ENCODE assay signal across 31 mouse cellular contexts in the genomic region with DNA sequence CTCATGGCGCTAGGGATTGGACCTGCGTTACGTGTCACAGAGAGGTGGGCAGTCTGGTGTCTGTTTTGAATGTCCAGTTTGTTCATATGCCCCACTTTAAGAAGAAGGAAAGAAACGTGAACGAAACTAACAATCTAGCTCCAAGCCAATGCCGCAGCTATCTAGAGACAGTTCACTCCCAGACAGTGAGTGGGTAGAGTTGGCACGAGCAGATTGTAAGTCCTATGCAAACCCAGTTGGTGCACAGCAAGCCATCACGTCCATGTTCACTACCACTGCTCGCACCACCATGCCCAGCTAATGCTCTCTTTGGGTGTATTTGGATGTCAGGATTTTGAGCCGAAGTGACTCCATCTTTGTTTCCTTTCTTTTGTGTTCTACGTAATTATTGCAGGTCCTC. TPM values are rescaled to one million over a fixed set of nuclear protein-coding genes. Genes with fewer than 3 reads are reported as not detected.
DNase-seq lines count a peak whose midpoint lies in the region; ATAC-seq and TF ChIP-seq lines count a peak whose summit lies in the region.
"Had no signal": no experiment of that assay in that cellular context is flagged by ENCODE, and none has a peak within 500 bp of the region (broad histone marks: within the 10 kb centered on the region; RNA-seq: fewer than 3 reads in every experiment).

No protein-coding gene starts in this region.

- DNase-seq in layer of hippocampus, adult 2 months (ENCODE audit: low spot score in 2 of 2) = no peak
- no peak for DNase-seq in layer of hippocampus, adult 9-11 months
- DNase-seq in neural tube, embryonic 10.5 days (ENCODE audit: extremely low spot score, low spot score) = no peak
- DNase-seq in hindbrain, postnatal 0 days (ENCODE audit: low spot score) = no peak
- DNase-seq: cerebellum, adult 11 months; cerebellum, adult 2 months; cerebellum, postnatal 36 days; embryo, embryonic 11 days; gastrocnemius, postnatal 10 days; heart, adult 11 months had no signal

- no peak for TF ChIP-seq CTCF in layer of hippocampus, adult 2 months (conservative IDR thresholded peaks at IDR 0.05)
- TF ChIP-seq CTCF in hindbrain, postnatal 0 days (IDR thresholded peaks at IDR 0.05; ENCODE audit: low read depth) = no peak

- peak overlapping the region; percentile 41; the same call in 1 of the 2 replicates for H3K27ac ChIP-seq in layer of hippocampus, adult 2 months
- 0 out of 2 replicates have a peak overlapping the region, but pooled peaks have one; percentile 28 for H3K27ac ChIP-seq in neural tube, embryonic 13.5 days (replicated peaks)
- peak overlapping the region; percentile 33; the same call in 1 of the 2 replicates for H3K27ac ChIP-seq in brown adipose tissue, adult 24 weeks (replicated peaks; ENCODE audit: low read depth, low read length)
- H3K27ac ChIP-seq in hindbrain, postnatal 0 days = no peak overlapping the region
- H3K27ac ChIP-seq: embryonic facial prominence, embryonic 10.5 days; embryonic facial prominence, embryonic 13.5 days; forebrain, embryonic 13.5 days; hindbrain, embryonic 12.5 days; intestine, embryonic 15.5 days had no signal

- no peak overlapping the region for H3K9ac ChIP-seq in neural tube, embryonic 13.5 days
- H3K9ac ChIP-seq in hindbrain, postnatal 0 days (replicated peaks; ENCODE audit: low read length) = no peak overlapping the region
- H3K9ac ChIP-seq: embryonic facial prominence, embryonic 13.5 days; forebrain, embryonic 13.5 days; hindbrain, embryonic 12.5 days; hindbrain, embryonic 15.5 days had no signal

- 96% methylated on average over 11 of the region's 11 CpGs for WGBS in neural tube, embryonic 13.5 days
- WGBS in hindbrain, postnatal 0 days = 93% methylated on average over 11 of the region's 11 CpGs

- H3K9me3 ChIP-seq in neural tube, embryonic 13.5 days = no peaks in the 10 kb centered on the region
- H3K9me3 ChIP-seq in hindbrain, postnatal 0 days (ENCODE audit: low read length) = no peaks in the 10 kb centered on the region
- H3K9me3 ChIP-seq: embryonic facial prominence, embryonic 10.5 days; embryonic facial prominence, embryonic 13.5 days; forebrain, embryonic 13.5 days; hindbrain, embryonic 12.5 days; hindbrain, embryonic 15.5 days; intestine, embryonic 15.5 days had no signal

- peaks cover 21% of the 10 kb centered on the region for H3K4me1 ChIP-seq in neural tube, embryonic 13.5 days (replicated peaks)
- H3K4me1 ChIP-seq in brown adipose tissue, adult 24 weeks (ENCODE audit: control insufficient read depth, insufficient read depth, insufficient read length, low read length) = peaks cover 50% of the 10 kb centered on the region
- H3K4me1 ChIP-seq in hindbrain, postnatal 0 days (ENCODE audit: insufficient read depth, low read length) = no peaks in the 10 kb centered on the region

- ATAC-seq in neural tube, embryonic 13.5 days (ENCODE audit: low read depth) = no peak
- ATAC-seq in hindbrain, postnatal 0 days = no peak
- ATAC-seq: CD4-positive, CD25-positive, alpha-beta regulatory T cell, adult 4 months; forebrain, embryonic 13.5 days; forebrain, embryonic 16.5 days; intestine, embryonic 15.5 days had no signal

- H3K27me3 ChIP-seq in neural tube, embryonic 13.5 days = no peaks in the 10 kb centered on the region
- no peaks in the 10 kb centered on the region for H3K27me3 ChIP-seq in hindbrain, postnatal 0 days (ENCODE audit: insufficient read depth, low read length)
- H3K27me3 ChIP-seq: embryonic facial prominence, embryonic 13.5 days; forebrain, embryonic 13.5 days; hindbrain, embryonic 12.5 days; hindbrain, embryonic 15.5 days; intestine, embryonic 15.5 days had no signal

- no peak overlapping the region for H3K4me2 ChIP-seq in neural tube, embryonic 13.5 days
- no peak overlapping the region for H3K4me2 ChIP-seq in hindbrain, postnatal 0 days (ENCODE audit: low read depth, low read length)
- H3K4me2 ChIP-seq: embryonic facial prominence, embryonic 13.5 days; forebrain, embryonic 13.5 days; heart, embryonic 11.5 days; hindbrain, embryonic 12.5 days; hindbrain, embryonic 15.5 days; intestine, embryonic 15.5 days had no signal

- H3K36me3 ChIP-seq in neural tube, embryonic 13.5 days = peaks cover 92% of the 10 kb centered on the region
- H3K36me3 ChIP-seq in hindbrain, postnatal 0 days (ENCODE audit: insufficient read depth, low read length) = peaks cover 28% of the 10 kb centered on the region

- no peak overlapping the region for H3K4me3 ChIP-seq in layer of hippocampus, adult 2 months
- no peak overlapping the region for H3K4me3 ChIP-seq in neural tube, embryonic 13.5 days
- no peak overlapping the region for H3K4me3 ChIP-seq in brown adipose tissue, adult 24 weeks (ENCODE audit: insufficient read depth, low read depth, low read length)
- no peak overlapping the region for H3K4me3 ChIP-seq in hindbrain, postnatal 0 days (ENCODE audit: low read length)
- H3K4me3 ChIP-seq: embryonic facial prominence, embryonic 10.5 days; embryonic facial prominence, embryonic 13.5 days; erythroblast, embryonic 14.5 days; forebrain, embryonic 13.5 days; hindbrain, embryonic 12.5 days; hindbrain, embryonic 15.5 days; intestine, embryonic 15.5 days had no signal

RNA-seq across cellular contexts. Expression of gene B230217C12Rik, which starts 16.4 kb away (rescaled TPM):
- total RNA-seq in layer of hippocampus, adult 2 months (2021) = 10 to 100 TPM; 67.8 to 72.6 TPM
- 31.0 and 32.3 TPM in 2 replicates for polyA plus RNA-seq in neural tube, embryonic 13.5 days (2015; fragmentation: Nextera tagmentation; extraction: Ambion mirVana)
- polyA plus RNA-seq in brown adipose tissue, adult 24 weeks (2012; ENCODE audit: insufficient read depth, insufficient read length, missing spikeins) = 0.59 and 2.0 TPM in 2 replicates
- total RNA-seq in hindbrain, postnatal 0 days (2014; rRNA removed) = 29.4 and 30.0 TPM in 2 replicates
- polyA plus RNA-seq in hindbrain, postnatal 0 days (2015; fragmentation: Nextera tagmentation; extraction: Ambion mirVana) = 31.6 and 32.3 TPM in 2 replicates
- total RNA-seq: MEL had no signal
- polyA plus RNA-seq: erythroblast, embryonic 14.5 days had no signal

RNA-seq across cellular contexts. Expression of gene Lasp1, which starts 25.4 kb away (rescaled TPM):
- 10 to 100 TPM; 88.1 to 91.4 TPM for total RNA-seq in layer of hippocampus, adult 2 months (2021)
- polyA plus RNA-seq in neural tube, embryonic 13.5 days (2015; fragmentation: Nextera tagmentation; extraction: Ambion mirVana) = 114 and 123 TPM in 2 replicates
- polyA plus RNA-seq in brown adipose tissue, adult 24 weeks (2012; ENCODE audit: insufficient read depth, insufficient read length, missing spikeins) = 56.3 and 58.1 TPM in 2 replicates
- 177 and 187 TPM in 2 replicates for total RNA-seq in hindbrain, postnatal 0 days (2014; rRNA removed)
- polyA plus RNA-seq in hindbrain, postnatal 0 days (2015; fragmentation: Nextera tagmentation; extraction: Ambion mirVana) = 121 and 137 TPM in 2 replicates

RNA-seq across cellular contexts. Expression of gene Rpl23, which starts 41.9 kb away (rescaled TPM):
- 100 to 1,000 TPM; 361 to 374 TPM for total RNA-seq in layer of hippocampus, adult 2 months (2021)
- 351 and 415 TPM in 2 replicates for polyA plus RNA-seq in neural tube, embryonic 13.5 days (2015; fragmentation: Nextera tagmentation; extraction: Ambion mirVana)
- polyA plus RNA-seq in brown adipose tissue, adult 24 weeks (2012; ENCODE audit: insufficient read depth, insufficient read length, missing spikeins) = 268 and 348 TPM in 2 replicates
- total RNA-seq in hindbrain, postnatal 0 days (2014; rRNA removed) = 124 and 141 TPM in 2 replicates
- 351 and 362 TPM in 2 replicates for polyA plus RNA-seq in hindbrain, postnatal 0 days (2015; fragmentation: Nextera tagmentation; extraction: Ambion mirVana)

RNA-seq across cellular contexts. Expression of gene 1700001P01Rik, which starts 48.5 kb away (rescaled TPM):
- 1 to 10 TPM; 1.3 to 2.4 TPM for total RNA-seq in layer of hippocampus, adult 2 months (2021)
- polyA plus RNA-seq in neural tube, embryonic 13.5 days (2015; fragmentation: Nextera tagmentation; extraction: Ambion mirVana) = 0.67 TPM in 1 of 2 replicates, not detected in the other
- polyA plus RNA-seq in brown adipose tissue, adult 24 weeks (2012; ENCODE audit: insufficient read depth, insufficient read length, missing spikeins) = not detected in 2 replicates
- total RNA-seq in hindbrain, postnatal 0 days (2014; rRNA removed) = not detected in 2 replicates
- polyA plus RNA-seq in hindbrain, postnatal 0 days (2015; fragmentation: Nextera tagmentation; extraction: Ambion mirVana) = not detected in 2 replicates
- total RNA-seq: adrenal gland, postnatal 14 days; gastrocnemius, postnatal 10 days; gastrocnemius, postnatal 4 days; heart, adult 8-10 months; heart, postnatal 25 days; hematopoietic stem cell, adult 5-6 weeks had no signal
- polyA plus RNA-seq: adrenal gland, adult 2 months; CD4-positive, CD25-positive, alpha-beta regulatory T cell, adult 4 months; erythroblast, embryonic 14.5 days; heart, embryonic 11.5 days; heart, embryonic 14.5 days; heart, postnatal 0 days had no signal

RNA-seq across cellular contexts. Expression of gene Cwc25, which starts 57.8 kb away (rescaled TPM):
- total RNA-seq in layer of hippocampus, adult 2 months (2021) = 10 to 100 TPM; 20.1 to 20.6 TPM
- polyA plus RNA-seq in neural tube, embryonic 13.5 days (2015; fragmentation: Nextera tagmentation; extraction: Ambion mirVana) = 18.8 and 19.1 TPM in 2 replicates
- polyA plus RNA-seq in brown adipose tissue, adult 24 weeks (2012; ENCODE audit: insufficient read depth, insufficient read length, missing spikeins) = 5.8 and 7.1 TPM in 2 replicates
- total RNA-seq in hindbrain, postnatal 0 days (2014; rRNA removed) = 13.3 and 14.2 TPM in 2 replicates
- 11.9 and 12.9 TPM in 2 replicates for polyA plus RNA-seq in hindbrain, postnatal 0 days (2015; fragmentation: Nextera tagmentation; extraction: Ambion mirVana)

Comparison
In these comparisons a context has a peak if more than half of its experiments do, and no peak if none do; other contexts are left out.
1. RNA of gene B230217C12Rik, which starts 16.4 kb away (polyA plus RNA-seq): 31.6 to 32.3 TPM in hindbrain, postnatal 0 days and 31.0 to 32.3 TPM in neural tube, embryonic 13.5 days; 0.59 to 2.0 TPM in brown adipose tissue, adult 24 weeks; every median in the first group is over 10 times any median in the second.